In the genomic region with DNA sequence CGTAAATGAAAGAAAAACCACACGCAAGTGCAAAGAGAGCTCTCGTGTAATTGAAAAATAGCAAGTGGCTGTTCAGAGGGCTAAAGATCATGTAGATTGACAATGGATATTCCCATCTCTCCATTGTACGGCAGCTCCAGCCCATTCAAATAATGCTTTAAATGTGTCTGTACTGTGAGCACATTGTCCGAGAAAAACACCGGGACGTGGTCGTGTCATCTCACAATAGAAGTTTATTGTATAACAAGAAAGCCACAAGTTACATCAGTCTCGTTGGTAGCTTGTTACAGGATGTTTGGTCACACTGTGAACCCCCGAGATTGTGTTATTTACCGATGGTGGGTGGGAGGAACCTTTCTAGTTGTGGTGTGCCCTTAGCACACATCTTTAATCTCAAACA, we compare ENCODE assay signal across 7 mouse cellular contexts. TPM values are rescaled to one million over a fixed set of nuclear protein-coding genes. Genes with fewer than 3 reads are reported as not detected.
A peak's percentile ranks its signal among the peaks of the same experiment; 100 is the strongest.
DNase-seq lines count a peak whose midpoint lies in the region; ATAC-seq and TF ChIP-seq lines count a peak whose summit lies in the region.

No protein-coding gene starts in this region.

- H3K36me3 ChIP-seq in spleen, adult 2 months (ENCODE audit: control insufficient read depth, insufficient read depth, low read length), result peaks cover 9% of the 10 kb centered on the region; the same call in 1 of the 2 replicates
- peaks cover 59% of the 10 kb centered on the region for H3K36me3 ChIP-seq in forebrain, embryonic 10.5 days (replicated peaks)
- H3K36me3 ChIP-seq in limb, embryonic 15.5 days, result peaks cover 38% of the 10 kb centered on the region
- peaks cover 5% of the 10 kb centered on the region; the same call in 1 of the 2 replicates for H3K36me3 ChIP-seq in stomach, embryonic 16.5 days (ENCODE audit: control insufficient read depth, insufficient read depth, low read length)

- no peaks in the 10 kb centered on the region for H3K27me3 ChIP-seq in spleen, adult 2 months (ENCODE audit: control insufficient read depth, insufficient read depth, low read length)
- H3K27me3 ChIP-seq in forebrain, embryonic 10.5 days (ENCODE audit: poor library complexity, severe bottlenecking), result no peaks in the 10 kb centered on the region
- no peaks in the 10 kb centered on the region for H3K27me3 ChIP-seq in limb, embryonic 15.5 days
- no peaks in the 10 kb centered on the region for H3K27me3 ChIP-seq in stomach, embryonic 16.5 days (ENCODE audit: control insufficient read depth, insufficient read depth, low read length)

- H3K9me3 ChIP-seq in forebrain, embryonic 10.5 days, result no peaks in the 10 kb centered on the region
- H3K9me3 ChIP-seq in limb, embryonic 15.5 days, result no peaks in the 10 kb centered on the region
- H3K9me3 ChIP-seq in stomach, embryonic 16.5 days (replicated peaks; ENCODE audit: control insufficient read depth, low read length), result no peaks in the 10 kb centered on the region

- no peak for TF ChIP-seq POLR2A in spleen, adult 2 months (IDR thresholded peaks at IDR 0.05; ENCODE audit: low read depth, low read length)

- H3K27ac ChIP-seq in spleen, adult 2 months (ENCODE audit: insufficient read depth, low read length), result peak overlapping the region; percentile 92
- H3K27ac ChIP-seq in forebrain, embryonic 10.5 days, result peak overlapping the region; percentile 93
- peak overlapping the region; percentile 95 for H3K27ac ChIP-seq in limb, embryonic 15.5 days
- H3K27ac ChIP-seq in stomach, embryonic 16.5 days (ENCODE audit: low read length), result peak overlapping the region; percentile 96

- no peak for DNase-seq in spleen, adult 2 months (ENCODE audit: low read depth in 1 of 2, low spot score in 2 of 2)
- no peak for DNase-seq in spleen, postnatal 14 days (ENCODE audit: low spot score in 2 of 2)
- DNase-seq in forebrain, embryonic 10.5 days (ENCODE audit: extremely low spot score, low spot score), result no peak
- no peak for DNase-seq in adrenal gland, postnatal 4 days (ENCODE audit: low spot score in 2 of 2)
- no peak for DNase-seq in left cerebral cortex, postnatal 25 days (ENCODE audit: low spot score in 2 of 2)

- ATAC-seq in limb, embryonic 15.5 days (ENCODE audit: insufficient number of reproducible peaks, low FRiP score, low TSS enrichment, low read depth), result no peak
- ATAC-seq in stomach, embryonic 16.5 days (ENCODE audit: insufficient read depth, low FRiP score), result no peak

- H3K4me1 ChIP-seq in spleen, adult 2 months (ENCODE audit: control insufficient read depth, insufficient read depth, insufficient read length), result peaks cover 4% of the 10 kb centered on the region
- peaks cover 27% of the 10 kb centered on the region for H3K4me1 ChIP-seq in forebrain, embryonic 10.5 days
- H3K4me1 ChIP-seq in limb, embryonic 15.5 days, result peaks cover 21% of the 10 kb centered on the region; the same call in 1 of the 2 replicates
- H3K4me1 ChIP-seq in stomach, embryonic 16.5 days (ENCODE audit: control insufficient read depth, insufficient read depth, low read length), result peaks cover 14% of the 10 kb centered on the region

- peak overlapping the region; percentile 83 for H3K9ac ChIP-seq in limb, embryonic 15.5 days
- H3K9ac ChIP-seq in stomach, embryonic 16.5 days (ENCODE audit: low read length), result peak overlapping the region; percentile 88

- peak overlapping the region; percentile 95 for H3K4me3 ChIP-seq in spleen, adult 2 months (ENCODE audit: extremely low read depth, insufficient read depth, insufficient read length)
- peak overlapping the region; percentile 76 for H3K4me3 ChIP-seq in forebrain, embryonic 10.5 days
- peak overlapping the region; percentile 70 for H3K4me3 ChIP-seq in limb, embryonic 15.5 days
- peak overlapping the region; percentile 59 for H3K4me3 ChIP-seq in stomach, embryonic 16.5 days (replicated peaks; ENCODE audit: low read length)

- intact Hi-C loops in left cerebral cortex, postnatal 25 days (cut with DNase I), result loop anchor here (2.0 kb wide), 1 partner anchor 53 kb away; a partner anchor contains a TSS

- TF ChIP-seq CTCF in spleen, adult 2 months (IDR thresholded peaks at IDR 0.05; ENCODE audit: extremely low read depth, insufficient read depth, insufficient read length, insufficient replicate concordance), result no peak

- 1% methylated on average over 11 of the region's 11 CpGs for WGBS in spleen, adult 2 months
- WGBS in forebrain, embryonic 10.5 days, result 14% methylated on average over 11 of the region's 11 CpGs
- WGBS in limb, embryonic 15.5 days, result 7% methylated on average over 11 of the region's 11 CpGs
- WGBS in stomach, embryonic 16.5 days, result 4% methylated on average over 11 of the region's 11 CpGs

- H3K4me2 ChIP-seq in limb, embryonic 15.5 days, result peak overlapping the region; percentile 66
- H3K4me2 ChIP-seq in stomach, embryonic 16.5 days (ENCODE audit: low read depth, low read length), result peak overlapping the region; percentile 72

RNA-seq across cellular contexts. Expression of a gene that starts 0.6 kb away (rescaled TPM):
- 9.4 and 16.9 TPM in 2 replicates for polyA plus RNA-seq in spleen, adult 2 months (2012; rRNA removed)
- polyA plus RNA-seq in forebrain, embryonic 10.5 days (2016; fragmentation: Nextera tagmentation; extraction: Ambion mirVana), result 63.0 and 66.1 TPM in 2 replicates
- polyA plus RNA-seq in limb, embryonic 15.5 days (2015; fragmentation: Nextera tagmentation; extraction: Ambion mirVana), result 46.3 and 53.3 TPM in 2 replicates
- 46.2 and 52.5 TPM in 2 replicates for polyA plus RNA-seq in stomach, embryonic 16.5 days (2015; fragmentation: Nextera tagmentation; extraction: Ambion mirVana)
- total RNA-seq in adrenal gland, postnatal 4 days (2021), result 10 to 100 TPM; 35.1 to 37.5 TPM
- total RNA-seq in left cerebral cortex, postnatal 25 days (2021), result 10 to 100 TPM; 27.1 to 27.8 TPM

RNA-seq across cellular contexts. Expression of a gene that starts 0.9 kb away (rescaled TPM):
- polyA plus RNA-seq in spleen, adult 2 months (2012; rRNA removed), result 7.5 and 8.6 TPM in 2 replicates
- polyA plus RNA-seq in forebrain, embryonic 10.5 days (2016; fragmentation: Nextera tagmentation; extraction: Ambion mirVana), result 76.2 and 78.4 TPM in 2 replicates
- 42.8 and 43.2 TPM in 2 replicates for polyA plus RNA-seq in limb, embryonic 15.5 days (2015; fragmentation: Nextera tagmentation; extraction: Ambion mirVana)
- 36.2 and 43.9 TPM in 2 replicates for polyA plus RNA-seq in stomach, embryonic 16.5 days (2015; fragmentation: Nextera tagmentation; extraction: Ambion mirVana)
- 10 to 100 TPM; 19.0 to 21.2 TPM for total RNA-seq in adrenal gland, postnatal 4 days (2021)
- 10 to 100 TPM; 14.7 to 21.7 TPM for total RNA-seq in left cerebral cortex, postnatal 25 days (2021)

RNA-seq across cellular contexts. Expression of a gene that starts 22.0 kb away (rescaled TPM):
- polyA plus RNA-seq in spleen, adult 2 months (2012; rRNA removed), result 37.5 and 48.1 TPM in 2 replicates
- polyA plus RNA-seq in forebrain, embryonic 10.5 days (2016; fragmentation: Nextera tagmentation; extraction: Ambion mirVana), result 124 and 127 TPM in 2 replicates
- 207 and 212 TPM in 2 replicates for polyA plus RNA-seq in limb, embryonic 15.5 days (2015; fragmentation: Nextera tagmentation; extraction: Ambion mirVana)
- polyA plus RNA-seq in stomach, embryonic 16.5 days (2015; fragmentation: Nextera tagmentation; extraction: Ambion mirVana), result 190 and 204 TPM in 2 replicates
- total RNA-seq in adrenal gland, postnatal 4 days (2021), result 100 to 1,000 TPM; 195 to 199 TPM
- total RNA-seq in left cerebral cortex, postnatal 25 days (2021), result 100 to 1,000 TPM in 1 of 2 experiments, 10 to 100 TPM in 1; 92.9 to 123 TPM

RNA-seq across cellular contexts. Expression of a gene that starts 53.2 kb away (rescaled TPM):
- 12.1 and 13.3 TPM in 2 replicates for polyA plus RNA-seq in spleen, adult 2 months (2012; rRNA removed)
- 460 and 478 TPM in 2 replicates for polyA plus RNA-seq in forebrain, embryonic 10.5 days (2016; fragmentation: Nextera tagmentation; extraction: Ambion mirVana)
- polyA plus RNA-seq in limb, embryonic 15.5 days (2015; fragmentation: Nextera tagmentation; extraction: Ambion mirVana), result 306 and 334 TPM in 2 replicates
- polyA plus RNA-seq in stomach, embryonic 16.5 days (2015; fragmentation: Nextera tagmentation; extraction: Ambion mirVana), result 286 and 308 TPM in 2 replicates
- 100 to 1,000 TPM; 180 to 189 TPM for total RNA-seq in adrenal gland, postnatal 4 days (2021)
- 100 to 1,000 TPM; 164 to 173 TPM for total RNA-seq in left cerebral cortex, postnatal 25 days (2021)

RNA-seq across cellular contexts. Expression of a gene that starts 59.0 kb away (rescaled TPM):
- polyA plus RNA-seq in spleen, adult 2 months (2012; rRNA removed), result 8.5 and 10.4 TPM in 2 replicates
- 55.4 and 56.6 TPM in 2 replicates for polyA plus RNA-seq in forebrain, embryonic 10.5 days (2016; fragmentation: Nextera tagmentation; extraction: Ambion mirVana)
- polyA plus RNA-seq in limb, embryonic 15.5 days (2015; fragmentation: Nextera tagmentation; extraction: Ambion mirVana), result 23.7 and 27.2 TPM in 2 replicates
- polyA plus RNA-seq in stomach, embryonic 16.5 days (2015; fragmentation: Nextera tagmentation; extraction: Ambion mirVana), result 21.5 and 23.2 TPM in 2 replicates
- total RNA-seq in adrenal gland, postnatal 4 days (2021), result 10 to 100 TPM; 27.4 to 29.4 TPM
- total RNA-seq in left cerebral cortex, postnatal 25 days (2021), result 10 to 100 TPM; 25.5 to 26.5 TPM
